Mouse (Mus musculus): ENCODE data around the gene Tldc1. TPM values are rescaled to one million over a fixed set of nuclear protein-coding genes. Genes with fewer than 3 reads are reported as not detected.
A peak's percentile ranks its signal among the peaks of the same experiment; 100 is the strongest.

Gene Tldc1
- total RNA-seq, 2 experiments from 2014 or later = 17.3 to 19.0 TPM

DNA sequence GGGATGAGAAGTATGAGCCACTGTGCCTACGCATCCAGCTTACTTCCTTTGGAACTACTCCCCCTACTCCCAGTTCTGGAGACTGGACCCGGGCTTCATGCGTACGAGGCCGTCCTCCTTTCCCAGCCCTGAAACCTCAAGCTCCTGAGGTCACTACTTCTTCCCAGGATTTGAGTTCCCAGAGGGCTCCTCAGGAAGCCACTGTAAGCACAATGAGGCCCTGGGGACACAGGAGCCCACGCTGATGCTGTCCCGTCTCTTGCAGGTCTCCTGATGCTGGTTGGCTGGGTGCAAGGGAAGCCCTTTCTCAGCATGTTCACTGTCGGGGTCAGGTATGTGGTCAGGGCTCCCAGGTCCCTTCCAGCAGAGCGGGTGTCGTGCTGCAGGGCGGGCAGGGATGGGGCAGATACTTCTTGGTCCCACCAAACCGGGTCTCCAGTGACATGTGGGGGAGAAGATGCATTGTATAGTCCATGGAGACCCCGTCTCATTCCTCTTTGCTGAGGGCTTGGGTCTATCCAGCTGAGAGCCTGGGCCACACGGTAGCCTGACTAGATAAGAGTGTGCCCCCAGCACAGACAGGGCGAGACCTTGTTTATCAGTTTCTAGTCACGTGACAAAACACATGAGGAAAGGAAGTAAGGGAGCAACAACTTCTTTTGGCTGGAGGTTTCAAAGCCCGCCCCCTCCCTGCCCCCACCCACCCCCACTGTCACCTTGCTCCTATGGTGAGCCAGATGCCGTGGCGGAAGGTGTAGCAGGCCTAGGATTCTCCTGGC, 39.9 kb downstream of the Tldc1 start:
- DNase-seq (ENCODE audit: low spot score in 2 of 2) = no peak
- intact Hi-C loops (cut with DNase I) = no loop called here

DNA sequence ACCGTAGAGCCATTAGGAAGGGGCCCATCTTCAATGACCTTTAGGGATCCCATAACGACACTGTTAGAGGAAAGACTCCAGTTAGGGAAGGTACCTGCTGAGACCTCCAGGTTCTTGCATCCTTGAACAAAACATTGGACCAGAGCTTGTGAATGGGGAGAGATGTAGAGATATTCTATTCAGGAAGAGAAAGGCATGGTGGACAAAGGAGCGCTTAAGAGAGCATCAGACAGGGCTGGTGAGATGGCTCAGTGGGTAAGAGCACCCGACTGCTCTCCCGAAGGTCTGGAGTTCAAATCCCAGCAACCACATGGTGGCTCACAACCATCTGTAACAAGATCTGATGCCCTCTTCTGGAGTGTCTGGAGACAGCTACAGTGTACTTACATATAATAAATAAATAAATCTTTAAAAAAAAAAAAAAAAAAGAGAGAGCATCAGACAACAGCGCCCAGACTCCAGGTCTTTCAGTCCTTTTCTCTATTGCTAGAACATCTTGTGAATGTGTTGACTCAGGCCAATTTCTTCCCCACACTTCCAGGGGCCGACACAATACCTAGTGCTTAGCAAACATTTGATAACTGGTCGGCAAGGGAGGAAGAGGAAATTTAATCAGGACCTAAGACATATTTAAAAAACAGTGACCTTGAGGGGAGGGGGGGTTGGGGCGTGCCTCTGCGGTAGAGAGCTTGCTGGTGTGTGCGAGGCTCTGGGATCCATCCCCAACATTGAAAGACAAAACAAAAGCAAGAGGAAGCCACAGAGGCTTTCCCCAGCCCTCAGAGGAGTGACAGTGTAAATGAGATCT, 40.9 kb downstream of the Tldc1 start:
- DNase-seq (ENCODE audit: low spot score in 2 of 2) = no peak
- intact Hi-C loops (cut with DNase I) = no loop called here

DNA sequence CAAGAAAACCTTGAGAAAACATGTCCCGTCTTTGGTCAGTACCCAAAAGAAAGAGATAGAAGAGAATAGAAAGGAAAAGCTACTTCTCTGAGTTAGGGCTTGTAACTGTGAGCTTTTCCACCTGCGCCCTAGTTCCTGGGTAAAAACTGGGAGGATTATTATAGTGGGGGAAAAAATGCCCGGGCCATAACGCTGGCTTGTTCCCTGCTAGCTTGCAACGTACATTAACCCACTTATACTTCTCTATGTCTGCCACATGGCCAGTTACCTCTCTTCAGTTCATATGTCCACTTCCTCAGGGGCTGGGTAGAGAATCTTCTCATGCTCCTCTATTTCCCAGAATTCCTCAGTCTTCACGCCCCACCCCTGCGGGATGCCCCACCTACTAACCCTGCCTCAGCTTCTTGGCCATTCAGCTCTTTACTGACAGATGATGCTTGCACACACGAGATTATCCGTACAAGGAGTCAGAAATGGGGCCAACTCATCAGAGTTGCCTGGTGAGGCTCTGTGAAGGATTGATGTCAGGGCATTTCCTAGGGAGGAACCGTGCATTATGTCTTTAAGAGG, 41.8 kb downstream of the Tldc1 start:
- no peak for DNase-seq (ENCODE audit: low spot score in 2 of 2)
- intact Hi-C loops (cut with DNase I) = no loop called here

DNA sequence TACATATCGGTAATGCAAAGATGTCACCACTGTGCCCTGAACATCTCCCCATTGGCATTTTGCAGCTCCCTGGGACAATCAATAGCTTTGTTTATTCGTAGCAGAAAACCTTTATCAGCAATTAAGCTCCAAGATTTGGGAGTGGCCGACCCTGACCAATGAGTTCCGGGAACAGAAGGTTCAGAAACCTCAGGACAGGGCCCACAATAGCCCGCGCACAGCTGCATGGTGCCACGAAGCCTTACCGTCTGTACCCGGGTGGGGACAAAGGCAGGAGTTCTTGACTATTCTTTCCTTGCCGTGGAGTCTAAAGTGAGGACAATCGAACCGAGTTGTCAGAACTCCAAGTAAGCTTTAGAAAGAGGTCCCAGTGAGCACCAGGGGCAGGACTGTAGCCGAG, 46.1 kb downstream of the Tldc1 start:
- intact Hi-C loops (cut with DNase I) = no loop called here
- DNase-seq (ENCODE audit: low spot score in 2 of 2) = no peak

- no peak for DNase-seq (ENCODE audit: low spot score in 2 of 2)
- intact Hi-C loops (cut with DNase I) = no loop called here
Measured at GRCm38 (mm10) chr8:119728351-119728895, 49.8 kb downstream of the Tldc1 start.

DNA sequence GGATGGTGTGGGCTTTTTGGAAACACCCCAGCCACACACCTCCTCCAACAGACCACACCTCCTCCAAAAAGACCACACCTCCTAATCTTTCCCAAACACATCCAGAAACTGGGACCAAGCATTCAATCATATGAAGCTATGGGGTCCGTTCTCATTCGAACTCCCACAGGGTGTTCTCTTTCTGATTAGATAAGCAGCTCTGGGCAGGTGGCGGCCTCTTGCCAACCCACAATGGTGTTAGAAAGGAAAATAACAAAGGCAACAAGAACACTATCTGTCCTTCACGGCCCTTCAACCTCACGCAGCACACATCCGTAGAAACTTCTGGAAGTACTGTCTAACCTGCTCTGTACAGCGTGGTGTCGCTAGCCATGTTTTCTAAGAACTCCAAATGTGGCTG, 51.1 kb downstream of the Tldc1 start:
- no peak for DNase-seq (ENCODE audit: low spot score in 2 of 2)
- intact Hi-C loops (cut with DNase I) = no loop called here

- DNase-seq (ENCODE audit: low spot score in 2 of 2) = no peak
- intact Hi-C loops (cut with DNase I) = no loop called here
Measured at GRCm38 (mm10) chr8:119724596-119724995, 53.6 kb downstream of the Tldc1 start.

GRCm38 (mm10) chr8:119723676-119724075, 54.5 kb downstream of the Tldc1 start:
- DNase-seq (ENCODE audit: low spot score in 2 of 2) = no peak
- intact Hi-C loops (cut with DNase I) = no loop called here

- intact Hi-C loops (cut with DNase I) = no loop called here
- DNase-seq (ENCODE audit: low spot score in 2 of 2) = no peak
Measured at GRCm38 (mm10) chr8:119722348-119722747, 55.9 kb downstream of the Tldc1 start.

DNA sequence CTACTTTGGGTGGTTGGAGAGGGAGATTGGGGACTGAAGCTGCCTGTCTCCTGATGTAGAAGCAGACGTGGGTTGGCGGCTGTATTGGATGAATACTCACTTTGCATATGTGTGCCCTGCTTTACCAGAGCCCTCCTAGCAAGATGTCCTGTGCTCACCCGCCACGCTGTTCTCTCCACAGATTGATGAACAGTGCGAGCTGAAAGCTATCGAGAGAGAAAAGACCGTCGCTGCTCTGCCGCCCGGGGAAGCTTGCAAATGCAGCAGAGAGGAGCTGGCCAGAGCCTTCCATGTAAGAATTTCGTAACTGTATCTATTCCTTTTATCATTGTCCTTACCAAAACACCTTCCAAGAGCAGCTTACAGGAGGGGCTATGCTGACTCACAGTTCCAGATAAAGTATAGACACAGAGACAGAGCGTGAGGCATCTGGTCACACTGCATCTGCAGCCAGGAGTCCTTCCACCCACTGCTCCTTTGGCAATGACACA, 59.2 kb downstream of the Tldc1 start:
- intact Hi-C loops (cut with DNase I) = no loop called here
- peak; percentile 42 to 78 for DNase-seq (ENCODE audit: low spot score in 2 of 2)

GRCm38 (mm10) chr8:119717765-119718164, 60.5 kb downstream of the Tldc1 start:
- no peak for DNase-seq (ENCODE audit: low spot score in 2 of 2)
- intact Hi-C loops (cut with DNase I) = no loop called here

- no peak for DNase-seq (ENCODE audit: low spot score in 2 of 2)
- intact Hi-C loops (cut with DNase I) = no loop called here
Measured at GRCm38 (mm10) chr8:119716730-119717299, 61.4 kb downstream of the Tldc1 start.

- DNase-seq (ENCODE audit: low spot score in 2 of 2) = no peak
- intact Hi-C loops (cut with DNase I) = no loop called here
Measured at GRCm38 (mm10) chr8:119715221-119715620, 63.0 kb downstream of the Tldc1 start.

DNA sequence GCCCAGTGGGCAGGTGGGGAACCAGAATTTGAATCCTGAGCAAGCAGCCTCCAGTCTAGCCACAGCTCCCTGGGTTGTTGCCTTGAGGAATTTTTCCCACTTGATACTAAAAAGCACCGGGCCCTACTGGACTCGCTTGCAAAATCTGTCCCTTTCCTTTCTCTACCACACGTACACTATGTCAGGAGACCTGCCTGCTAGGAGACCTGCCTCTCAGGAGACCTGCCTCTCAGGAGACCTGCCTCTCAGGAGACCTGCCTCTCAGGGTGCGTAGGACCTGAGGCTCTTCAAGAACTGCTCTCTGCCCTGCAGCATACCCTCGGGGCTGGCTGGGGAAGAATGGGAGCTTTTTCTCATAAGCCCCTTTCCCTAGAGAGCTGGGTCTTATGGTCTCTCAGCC, 64.8 kb downstream of the Tldc1 start:
- no peak for DNase-seq (ENCODE audit: low spot score in 2 of 2)
- intact Hi-C loops (cut with DNase I) = no loop called here

DNA sequence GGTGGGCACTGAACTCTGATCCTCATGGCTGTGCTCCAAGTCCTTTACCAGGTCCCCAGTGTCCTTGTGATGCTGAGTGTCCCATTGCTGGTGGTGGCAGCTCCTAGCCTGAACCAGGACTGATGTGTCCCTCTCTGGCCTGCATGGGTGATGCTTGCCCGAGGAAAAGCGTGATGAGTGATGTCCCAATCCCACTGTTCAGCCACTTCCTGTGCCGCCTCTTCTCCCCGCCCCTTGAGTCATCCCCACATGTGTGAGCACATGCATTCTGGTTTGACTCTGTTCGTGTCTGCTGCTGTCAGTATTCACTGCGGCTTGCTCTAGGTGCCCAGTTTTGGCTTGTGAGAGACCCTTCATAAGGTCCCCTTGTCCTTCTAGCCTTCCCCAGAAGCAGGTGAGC, 66.0 kb downstream of the Tldc1 start:
- intact Hi-C loops (cut with DNase I) = no loop called here

More for the DNA sequence above, 66.0 kb downstream of the Tldc1 start:
- no peak for DNase-seq (ENCODE audit: low spot score in 2 of 2)

Other genes starting within 250 kb of the Tldc1 start
- gene Mbtps1, start 219.7 kb downstream of the Tldc1 start, total RNA-seq (2021) = 10 to 100 TPM; 59.3 to 59.5 TPM
- gene Hsdl1, start 203.2 kb downstream of the Tldc1 start, total RNA-seq (2021) = 10 to 100 TPM; 42.3 to 47.2 TPM
- under 1 TPM; 0.11 to 0.20 TPM for gene Dnaaf1, start 203.2 kb downstream of the Tldc1 start, total RNA-seq (2021)
- gene Taf1c, start 173.2 kb downstream of the Tldc1 start, total RNA-seq (2021) = 10 to 100 TPM; 10.5 to 12.1 TPM
- gene Adad2, start 165.7 kb downstream of the Tldc1 start, total RNA-seq (2021) = under 1 TPM in 1 of 2 experiments, not detected in 1; 0.29 TPM
- gene Kcng4, start 142.7 kb downstream of the Tldc1 start, total RNA-seq (2021) = 1 to 10 TPM; 2.2 to 2.4 TPM
- 1 to 10 TPM; 8.8 to 9.3 TPM for gene Wfdc1, start 112.1 kb downstream of the Tldc1 start, total RNA-seq (2021)
- gene Atp2c2, start 78.4 kb downstream of the Tldc1 start, total RNA-seq (2021) = 1 to 10 TPM; 1.8 to 1.9 TPM
- 10 to 100 TPM; 65.0 to 67.4 TPM for gene Cotl1, start 62.1 kb upstream of the Tldc1 start, total RNA-seq (2021)
- 1 to 10 TPM; 6.0 to 7.3 TPM for gene Klhl36, start 83.8 kb upstream of the Tldc1 start, total RNA-seq (2021)
- gene Usp10, start 131.9 kb upstream of the Tldc1 start, total RNA-seq (2021) = 10 to 100 TPM; 82.2 to 95.2 TPM
- gene Gm20388, start 132.4 kb upstream of the Tldc1 start, total RNA-seq (2021) = 1 to 10 TPM; 2.8 to 7.3 TPM
- gene Crispld2, start 214.0 kb upstream of the Tldc1 start, total RNA-seq (2021) = 1 to 10 TPM; 1.8 to 2.3 TPM

Measured in left cerebral cortex, postnatal 14 days (tissue).